Mouse (Mus musculus): ENCODE measurements around the gene Rbsn.

Rbsn gene

DNA sequence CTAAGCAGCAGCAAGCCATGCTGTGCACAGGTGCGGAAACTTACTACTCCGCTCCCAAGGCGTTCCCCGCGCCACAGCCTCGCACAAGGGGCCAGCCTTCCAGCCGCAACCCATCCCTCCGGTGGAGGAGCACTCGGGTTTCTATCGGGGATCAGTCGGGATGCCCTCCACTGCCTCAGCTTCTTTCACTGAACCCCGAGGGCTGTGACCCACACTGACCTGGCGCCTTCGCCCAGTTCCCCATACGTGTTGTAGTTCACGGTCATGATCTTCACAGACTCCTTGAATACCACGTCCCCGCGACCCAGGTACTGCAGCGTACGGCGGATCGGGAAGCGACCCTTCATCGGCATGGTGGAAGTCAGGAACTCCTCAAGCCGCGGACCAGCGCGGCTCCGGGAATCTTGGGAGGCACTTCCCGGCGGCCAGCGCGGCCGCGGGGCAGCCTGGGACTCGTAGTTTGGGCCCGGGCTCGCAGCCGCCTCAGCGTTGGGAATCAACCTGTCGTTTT lies 31.0 kb downstream of the Rbsn start, which contains the start of gene Mrps25:
Gene Mrps25 (minus strand): TSS at position 413 of the 511 bp plus-strand sequence.
- intact Hi-C loops (cut with DNase I), result loop anchor here (5.0 kb wide), 1 partner anchor 86 kb away; no protein-coding TSS in a partner anchor

DNA sequence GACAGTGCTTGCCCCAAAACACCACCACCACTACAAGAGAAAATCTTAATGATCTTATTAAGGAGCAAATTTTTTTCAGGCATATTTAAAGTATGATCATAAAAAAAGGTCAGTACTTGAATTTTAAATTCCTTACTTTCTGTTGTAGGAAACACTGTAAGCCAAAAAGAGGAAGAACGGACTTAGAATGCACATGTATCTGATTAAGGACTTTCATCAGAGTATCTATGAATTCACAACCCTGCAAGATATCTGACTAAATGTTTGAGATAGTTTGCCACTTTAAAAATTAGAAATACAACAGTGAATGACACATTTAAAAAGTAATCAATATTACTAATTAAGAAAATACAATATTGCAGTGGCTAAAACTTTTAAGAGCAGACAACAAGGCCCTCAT lies 38.3 kb downstream of the Rbsn start:
- intact Hi-C loops (cut with DNase I), result no loop called here

DNA sequence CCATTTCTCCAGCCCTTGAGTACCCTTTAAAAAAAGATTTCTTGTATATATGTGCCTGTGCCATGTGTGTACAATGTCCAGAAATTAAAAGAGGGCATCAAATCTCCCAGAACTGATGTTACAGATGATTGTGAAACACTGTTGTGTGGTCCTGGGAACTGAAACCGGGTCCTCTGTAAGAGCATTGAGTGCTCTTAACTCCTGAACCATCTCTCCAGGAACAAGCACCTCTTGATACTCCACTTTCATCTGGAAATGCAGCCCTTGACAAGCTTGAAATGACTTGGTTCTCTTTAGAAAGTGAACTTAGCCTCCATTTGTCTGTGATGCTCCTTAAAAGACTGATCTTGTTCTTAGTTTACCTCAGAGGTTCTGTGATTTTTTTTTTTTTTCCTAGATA lies 52.0 kb downstream of the Rbsn start:
- intact Hi-C loops (cut with DNase I), result no loop called here

DNA sequence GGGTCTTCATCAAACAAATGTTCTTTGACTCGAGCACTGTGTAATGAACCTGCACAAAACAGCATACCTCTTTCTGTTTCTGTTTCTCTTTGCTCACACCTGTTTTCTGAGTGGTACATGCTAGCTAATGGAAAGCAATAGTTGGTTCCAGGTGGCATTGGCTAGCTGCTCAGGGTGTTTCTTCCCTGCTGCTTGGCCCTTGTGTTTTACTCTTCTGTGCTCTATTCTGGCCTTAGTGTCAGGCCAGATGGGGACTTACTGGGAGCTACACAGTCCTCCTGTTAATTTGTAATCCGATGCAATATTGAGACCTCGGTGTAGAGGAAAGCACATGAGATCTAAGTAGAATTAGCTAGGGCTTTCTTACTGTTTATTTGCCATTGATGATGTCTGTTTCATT lies 55.9 kb downstream of the Rbsn start:
- intact Hi-C loops (cut with DNase I), result no loop called here

DNA sequence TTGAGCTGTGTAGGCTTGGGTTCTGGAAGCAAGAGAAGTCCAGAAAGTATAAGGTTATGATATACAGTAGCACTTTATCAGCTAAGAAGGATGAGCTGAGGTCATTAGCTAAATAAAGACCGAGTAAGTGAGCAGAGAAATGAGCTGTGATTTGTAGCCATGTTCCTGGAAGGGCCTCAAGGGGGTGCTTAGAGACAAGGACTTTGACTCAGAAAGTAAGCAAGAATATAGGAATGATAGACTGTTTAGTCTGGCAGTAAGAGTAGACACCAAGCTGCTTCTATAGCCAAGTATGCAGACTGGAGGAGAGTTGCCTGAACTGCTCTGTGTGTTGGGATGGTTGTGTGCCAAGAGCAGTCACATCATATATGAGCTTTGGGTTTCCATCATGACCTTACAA lies 61.0 kb downstream of the Rbsn start:
- intact Hi-C loops (cut with DNase I), result no loop called here

DNA sequence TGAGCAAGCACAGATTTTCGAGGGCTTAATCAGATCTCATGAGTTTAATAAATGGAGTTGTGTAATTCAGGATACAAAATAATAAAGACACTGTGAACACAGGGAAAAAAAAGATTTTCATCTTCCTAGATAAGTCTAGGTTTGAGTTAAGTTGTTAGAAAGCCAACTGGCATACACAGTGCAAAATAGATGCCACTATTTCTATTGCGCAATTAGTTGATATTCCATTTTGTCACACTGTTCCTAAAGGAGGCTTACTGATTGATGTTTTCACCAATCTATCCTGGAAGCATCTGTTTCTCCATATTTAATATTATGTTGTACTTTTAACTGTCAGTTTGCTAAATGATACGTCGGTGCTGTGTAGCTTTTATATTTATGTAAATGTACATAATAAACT lies 68.8 kb downstream of the Rbsn start:
- intact Hi-C loops (cut with DNase I), result loop anchor here (5.0 kb wide), 1 partner anchor 54 kb away; the partner anchor contains the start of gene Nr2c2

Data from adrenal gland (tissue).